Mouse (Mus musculus): ENCODE results near the gene Trpm4. TPM values are rescaled to one million over a fixed set of nuclear protein-coding genes. Genes with fewer than 3 reads are reported as not detected.

The Trpm4 gene
- 9.6 and 11.0 TPM in 2 replicates for polyA plus RNA-seq (2016; fragmentation: Nextera tagmentation; extraction: Ambion mirVana)

DNA sequence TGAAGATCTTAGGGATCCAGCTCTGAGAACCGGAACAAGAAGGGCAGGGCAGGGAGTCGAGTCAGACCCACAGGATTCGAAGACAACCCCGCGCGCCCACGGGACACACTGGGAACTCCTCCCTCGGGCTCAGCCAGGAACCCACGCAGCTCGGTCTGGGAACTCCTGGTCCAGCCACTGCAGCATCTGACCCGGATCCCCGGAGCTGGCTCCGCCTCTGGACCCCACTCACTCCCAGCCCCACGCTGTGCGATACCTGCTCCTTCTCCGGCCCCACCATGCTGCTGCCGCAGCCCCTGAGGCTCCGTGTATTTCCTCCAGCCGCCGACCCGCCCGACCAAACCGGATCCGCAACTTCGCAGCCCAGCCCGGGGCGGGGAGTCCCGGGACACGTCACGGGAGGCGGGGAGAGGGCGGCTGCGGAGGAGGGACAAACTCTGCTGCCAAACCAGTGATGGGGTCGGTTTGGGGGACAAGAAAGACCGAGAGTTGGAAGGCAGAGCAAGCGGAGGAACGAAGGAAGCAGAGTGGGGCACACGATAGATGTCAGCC lies at the start of gene Trpm4:
TSS of gene Trpm4 (minus strand) at position 350 of the 552 bp plus-strand sequence.
- Histone ChIP-seq H3K4me2 (replicated peaks) (peak within 1 kb of the TSS; percentile 87), H3K36me3 (no peaks in the 10 kb centered on the region), H3K9ac (peak within 1 kb of the TSS; percentile 58), H3K9me3 (no peaks in the 10 kb centered on the region), H3K4me3 (peak within 1 kb of the TSS; percentile 54), H3K4me1 (peaks cover 30% of the 10 kb centered on the region), H3K27ac (no peak within 1 kb of the TSS), H3K27me3 (replicated peaks) (peaks cover 9% of the 10 kb centered on the region)
- ATAC-seq (ENCODE audit: low FRiP score, low read depth), result peak; percentile 51
- under 1% methylated on average over 38 of the region's 38 CpGs for WGBS

DNA sequence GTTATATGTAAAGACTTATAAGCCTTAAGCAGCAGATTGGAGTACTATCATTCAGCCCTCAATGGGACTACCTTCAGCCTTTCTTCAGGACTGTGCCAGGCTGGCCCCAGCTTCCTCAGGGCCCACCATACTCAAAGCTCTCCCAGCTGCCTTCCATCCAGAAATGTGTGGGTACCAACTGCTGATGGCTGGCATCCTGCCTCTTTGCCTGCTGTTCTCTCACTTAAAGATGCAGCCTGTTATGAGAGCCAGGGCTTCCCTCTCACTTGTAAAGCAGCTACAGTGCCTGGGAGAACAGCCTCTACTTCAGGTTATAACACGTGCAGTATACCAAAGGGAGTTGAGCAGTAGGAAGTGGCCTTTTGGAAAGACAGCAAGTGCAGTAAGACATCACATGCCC lies 42.5 kb upstream of the Trpm4 start:
- Histone ChIP-seq H3K4me1 (no peaks in the 10 kb centered on the region), H3K27me3 (replicated peaks) (no peaks in the 10 kb centered on the region), H3K36me3 (peaks cover 80% of the 10 kb centered on the region), H3K4me2 (replicated peaks) (no peak overlapping the region), H3K9ac (no peak overlapping the region), H3K9me3 (no peaks in the 10 kb centered on the region), H3K27ac (no peak overlapping the region), H3K4me3 (no peak overlapping the region)
- no peak for ATAC-seq (ENCODE audit: low FRiP score, low read depth)
- 92% methylated on average over 1 of the region's 1 CpGs for WGBS

DNA sequence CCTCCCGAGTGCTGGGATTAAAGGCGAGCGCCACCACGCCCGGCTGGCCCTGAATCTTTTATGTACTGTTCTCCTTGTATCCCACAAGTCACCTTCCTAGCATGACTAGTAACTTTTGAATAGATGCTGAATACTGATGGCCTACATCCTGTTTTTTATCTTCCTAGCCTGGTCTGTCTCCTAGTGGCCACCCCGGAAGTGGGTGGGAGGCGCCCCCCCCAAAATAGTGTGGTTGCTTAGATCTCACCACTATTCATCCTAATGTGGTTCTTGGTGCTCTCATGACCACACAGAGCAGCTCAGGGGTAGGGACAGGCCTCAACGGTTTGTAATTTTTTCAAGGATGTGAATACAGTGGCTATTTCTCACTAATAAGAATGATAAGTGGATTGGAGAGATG lies 41.0 kb upstream of the Trpm4 start:
- Histone ChIP-seq H3K9me3 (no peaks in the 10 kb centered on the region), H3K27me3 (replicated peaks) (peaks cover 9% of the 10 kb centered on the region), H3K4me3 (no peak overlapping the region), H3K36me3 (peaks cover 66% of the 10 kb centered on the region), H3K4me1 (peaks cover 14% of the 10 kb centered on the region), H3K9ac (no peak overlapping the region), H3K27ac (no peak overlapping the region), H3K4me2 (replicated peaks) (no peak overlapping the region)
- 94% methylated on average over 8 of the region's 8 CpGs for WGBS
- no peak for ATAC-seq (ENCODE audit: low FRiP score, low read depth)

DNA sequence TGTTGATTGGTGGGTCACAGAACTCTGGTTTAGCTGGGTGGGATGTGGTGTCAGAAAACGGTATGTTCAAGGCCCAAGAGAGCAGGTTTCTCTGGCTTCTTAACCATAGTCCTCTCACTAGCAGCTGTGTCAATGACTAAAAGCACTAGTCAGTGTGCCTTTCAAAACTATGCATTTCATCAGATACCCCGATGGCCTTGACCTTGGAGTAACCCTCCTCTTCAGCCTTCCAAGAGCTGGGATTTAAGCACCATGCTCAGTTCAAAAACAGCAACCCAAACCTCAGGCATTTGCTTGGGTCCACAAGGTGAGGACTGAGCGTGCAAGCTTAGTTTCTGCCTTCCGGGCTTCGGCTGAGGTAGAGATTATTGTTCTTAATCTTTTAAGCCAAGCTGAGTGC lies 38.8 kb upstream of the Trpm4 start:
- no peak overlapping the region for H3K27ac ChIP-seq
- H3K36me3 ChIP-seq, result peaks cover 45% of the 10 kb centered on the region
- ATAC-seq (ENCODE audit: low FRiP score, low read depth), result no peak
- 86% methylated on average over 5 of the region's 5 CpGs for WGBS
- peaks cover 22% of the 10 kb centered on the region for H3K4me1 ChIP-seq
- H3K9me3 ChIP-seq, result no peaks in the 10 kb centered on the region
- no peak overlapping the region for H3K4me2 ChIP-seq (replicated peaks)
- no peak overlapping the region for H3K9ac ChIP-seq
- H3K27me3 ChIP-seq (replicated peaks), result peaks cover 24% of the 10 kb centered on the region
- H3K4me3 ChIP-seq, result no peak overlapping the region

DNA sequence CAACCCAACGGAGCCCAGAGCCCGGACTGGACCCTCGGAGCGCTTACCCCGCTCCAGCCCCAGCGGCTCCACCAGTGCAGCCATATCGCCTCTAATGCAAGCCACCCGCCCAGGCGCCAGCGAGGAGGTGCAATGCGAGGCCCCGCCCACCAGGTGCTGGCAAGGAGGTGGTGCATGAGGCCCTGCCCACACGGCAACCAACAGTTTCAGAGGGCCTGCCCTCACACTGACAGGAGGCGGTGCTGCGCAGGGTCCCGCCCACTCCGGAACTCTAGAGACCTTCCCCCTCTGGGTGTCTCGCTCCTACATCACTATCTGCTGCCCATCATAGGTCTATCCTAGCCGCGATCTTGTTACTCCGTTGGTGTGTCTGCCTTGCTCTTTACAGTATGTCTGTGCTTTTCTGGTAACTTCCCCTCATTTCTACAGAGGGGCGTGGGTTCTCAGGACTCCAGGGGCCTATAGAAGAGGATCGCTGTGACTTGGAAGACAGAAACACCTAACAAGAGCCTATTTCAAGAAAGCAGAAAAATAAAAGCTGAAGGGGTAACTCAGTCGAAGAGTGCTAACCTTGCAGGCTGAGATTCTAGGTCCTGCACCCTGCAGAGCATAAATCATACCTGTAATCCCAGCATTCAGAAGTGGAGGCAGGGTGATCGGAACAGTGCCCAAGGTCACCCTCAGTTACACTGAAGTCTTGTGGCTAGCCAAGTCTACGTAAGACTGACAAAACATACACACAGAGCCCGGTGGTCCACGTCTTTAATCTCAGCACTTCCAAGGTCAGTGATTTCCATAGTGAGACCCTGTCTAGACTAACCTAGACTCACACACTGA lies 37.1 kb upstream of the Trpm4 start, which contains the start of gene Lin7b:
TSS of gene Lin7b (minus strand) at position 109 of the 837 bp plus-strand sequence.
- Histone ChIP-seq H3K4me2 (replicated peaks) (peak within 1 kb of the TSS; percentile 95), H3K27me3 (replicated peaks) (peaks cover 28% of the 10 kb centered on the region), H3K9me3 (no peaks in the 10 kb centered on the region), H3K4me3 (peak within 1 kb of the TSS; percentile 42), H3K27ac (no peak within 1 kb of the TSS), H3K4me1 (peaks cover 28% of the 10 kb centered on the region), H3K36me3 (peaks cover 28% of the 10 kb centered on the region), H3K9ac (peak within 1 kb of the TSS; percentile 52)
- peak; percentile 29 for ATAC-seq (ENCODE audit: low FRiP score, low read depth)
- WGBS, result 13% methylated on average over 28 of the region's 28 CpGs

DNA sequence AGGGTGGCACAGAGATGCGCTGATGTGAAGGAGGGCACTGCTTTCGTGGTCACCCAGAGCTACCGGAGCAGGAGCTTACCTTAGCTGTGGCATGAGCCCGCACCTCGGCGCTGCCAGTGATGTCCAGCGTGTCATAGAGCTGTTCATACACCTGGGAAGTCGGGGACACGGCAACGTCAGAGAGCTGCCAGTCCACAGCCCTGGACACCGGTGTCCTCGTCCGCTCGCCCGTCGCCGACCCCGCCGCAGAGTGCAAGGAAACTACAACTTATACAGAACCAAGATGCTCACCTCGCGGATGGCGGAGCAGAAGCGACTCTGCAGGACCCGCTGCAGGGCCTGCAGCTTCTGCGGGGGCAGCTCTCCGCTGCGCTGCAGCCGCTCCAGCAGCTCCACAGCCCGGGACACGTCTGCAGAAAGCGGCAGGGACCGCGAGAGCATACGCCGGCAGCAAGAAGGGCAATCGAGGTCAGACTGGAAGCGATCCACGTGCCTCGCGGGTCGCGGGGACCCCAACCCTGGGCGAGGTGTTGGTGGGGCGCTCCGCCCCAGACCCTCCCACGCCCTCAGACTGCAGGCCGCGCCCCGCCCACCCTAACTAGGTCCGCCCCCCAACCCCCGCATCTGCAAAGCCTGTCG lies 36.4 kb upstream of the Trpm4 start:
- ATAC-seq (ENCODE audit: low FRiP score, low read depth), result no peak
- WGBS, result 10% methylated on average over 52 of the region's 52 CpGs
- Histone ChIP-seq H3K4me1 (peaks cover 33% of the 10 kb centered on the region), H3K4me3 (peak overlapping the region; percentile 42), H3K4me2 (replicated peaks) (peak overlapping the region; percentile 95), H3K27me3 (replicated peaks) (peaks cover 30% of the 10 kb centered on the region), H3K9ac (peak overlapping the region; percentile 52), H3K9me3 (no peaks in the 10 kb centered on the region), H3K27ac (no peak overlapping the region), H3K36me3 (peaks cover 22% of the 10 kb centered on the region)

DNA sequence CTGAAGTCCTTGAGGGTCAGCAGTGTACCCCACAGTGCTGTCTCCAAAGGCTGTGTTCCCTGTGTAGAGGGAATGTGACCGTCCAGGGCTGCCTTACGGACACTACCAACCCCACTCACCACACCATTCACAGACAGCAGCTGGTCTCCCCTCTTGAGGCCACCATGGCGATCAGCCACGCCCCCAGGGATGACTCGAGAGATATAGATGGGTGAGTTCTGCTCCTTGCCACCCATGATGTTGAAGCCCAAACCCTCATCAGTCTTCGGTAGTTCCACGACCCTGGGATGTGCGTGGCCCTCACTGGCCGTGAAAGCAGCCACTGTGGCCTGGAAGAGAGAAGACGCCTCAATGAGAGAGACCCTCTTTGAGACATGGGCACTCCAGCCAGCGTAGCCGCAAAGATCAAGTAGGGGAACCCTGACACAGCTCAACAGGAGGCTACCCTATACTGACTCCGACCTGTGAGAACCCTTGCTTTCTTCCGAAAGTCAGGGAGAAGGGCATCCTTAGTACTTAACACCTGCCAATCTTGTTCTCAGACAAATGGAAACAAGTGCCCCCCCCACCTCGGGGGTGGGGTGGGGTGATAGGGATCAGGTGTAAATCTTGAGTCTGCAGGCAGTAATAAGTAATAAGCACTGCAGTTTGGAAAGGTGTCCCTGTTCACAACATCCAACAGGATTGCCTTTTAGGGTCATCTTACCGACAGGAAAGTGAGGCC lies 35.6 kb upstream of the Trpm4 start:
- peaks cover 31% of the 10 kb centered on the region for H3K27me3 ChIP-seq (replicated peaks)

DNA sequence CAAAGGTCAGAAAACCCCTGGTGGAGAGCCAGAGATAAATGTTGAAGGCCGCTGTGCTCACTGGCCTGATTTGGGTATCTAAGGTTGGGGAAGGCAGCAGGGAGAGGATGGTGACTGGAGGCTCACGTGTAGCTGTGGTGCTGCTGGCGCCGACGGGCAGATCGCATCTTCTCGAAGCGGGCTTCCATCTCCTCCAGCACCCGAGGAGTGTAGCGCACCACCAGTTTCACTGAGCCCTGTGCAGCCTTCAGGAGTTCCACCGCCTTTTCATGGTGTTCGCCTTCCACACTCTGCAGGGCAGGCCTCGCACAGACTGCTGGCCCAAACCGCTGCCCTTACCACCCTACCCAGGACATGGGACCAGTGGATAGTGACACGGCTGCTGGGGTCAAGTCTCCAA lies 34.6 kb upstream of the Trpm4 start:
- Histone ChIP-seq H3K4me3 (peak overlapping the region; percentile 76), H3K4me2 (replicated peaks) (peak overlapping the region; percentile 83), H3K9ac (peak overlapping the region; percentile 71), H3K27ac (no peak overlapping the region), H3K36me3 (peaks cover 9% of the 10 kb centered on the region), H3K9me3 (no peaks in the 10 kb centered on the region), H3K27me3 (replicated peaks) (peaks cover 40% of the 10 kb centered on the region), H3K4me1 (peaks cover 33% of the 10 kb centered on the region)
- no peak for ATAC-seq (ENCODE audit: low FRiP score, low read depth)
- WGBS, result 80% methylated on average over 15 of the region's 15 CpGs

More for the DNA sequence above, 35.6 kb upstream of the Trpm4 start:
- H3K4me2 ChIP-seq (replicated peaks), result peak overlapping the region; percentile 95; the same call in 1 of the 2 replicates
- no peak for ATAC-seq (ENCODE audit: low FRiP score, low read depth)
- peaks cover 33% of the 10 kb centered on the region for H3K4me1 ChIP-seq
- no peaks in the 10 kb centered on the region for H3K9me3 ChIP-seq
- H3K36me3 ChIP-seq, result peaks cover 18% of the 10 kb centered on the region
- no peak overlapping the region for H3K4me3 ChIP-seq
- no peak overlapping the region for H3K9ac ChIP-seq
- WGBS, result 74% methylated on average over 16 of the region's 16 CpGs
- no peak overlapping the region for H3K27ac ChIP-seq

DNA sequence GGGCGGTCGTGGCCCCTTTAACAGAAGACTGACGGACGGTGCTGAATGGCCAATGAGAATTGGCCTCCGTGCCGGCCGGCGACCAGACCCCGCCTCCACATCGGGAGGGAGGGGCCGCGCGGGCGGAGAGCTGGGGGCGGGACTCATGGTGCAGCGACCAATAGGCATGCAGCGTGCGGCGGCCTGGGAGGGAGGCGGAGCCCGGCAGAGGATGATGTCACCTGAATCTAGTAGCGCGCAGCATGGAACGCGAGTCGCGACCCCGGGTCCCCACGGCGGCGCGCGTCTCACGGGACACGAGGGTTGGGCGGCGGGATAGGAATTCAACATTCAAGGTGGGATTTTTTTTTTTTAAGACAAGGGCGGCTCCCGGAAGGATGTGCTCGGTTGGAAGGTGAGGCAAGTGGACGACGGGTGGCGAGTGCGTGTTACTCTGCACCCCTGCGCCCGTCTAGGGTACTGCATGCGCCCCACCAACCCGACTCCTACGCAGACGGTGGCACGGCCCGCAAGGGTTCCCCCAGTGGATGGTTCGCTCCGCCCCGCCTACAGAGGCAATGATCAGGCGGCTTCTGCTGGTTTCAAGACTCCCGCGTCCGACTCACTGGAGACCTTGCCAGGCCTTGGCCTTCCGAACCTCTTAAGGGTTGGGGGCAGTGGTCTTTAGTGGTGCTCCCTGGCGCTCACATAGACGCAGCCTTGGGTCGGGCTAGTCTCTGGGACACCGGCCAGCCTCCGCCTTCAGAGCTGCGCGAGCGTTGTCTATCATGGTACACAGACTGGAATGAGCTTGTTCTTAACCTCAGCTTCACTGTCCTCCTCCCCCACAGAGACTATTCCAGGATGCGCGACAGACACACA lies 33.7 kb upstream of the Trpm4 start:
- ATAC-seq (ENCODE audit: low FRiP score, low read depth), result peak; percentile 88
- Histone ChIP-seq H3K4me2 (replicated peaks) (peak overlapping the region; percentile 83), H3K9me3 (no peaks in the 10 kb centered on the region), H3K4me1 (peaks cover 38% of the 10 kb centered on the region), H3K27me3 (replicated peaks) (peaks cover 47% of the 10 kb centered on the region), H3K4me3 (peak overlapping the region; percentile 76), H3K27ac (peak overlapping the region; percentile 62), H3K9ac (peak overlapping the region; percentile 84), H3K36me3 (peaks cover under 1% of the 10 kb centered on the region; the same call in 1 of the 2 replicates)
- under 1% methylated on average over 70 of the region's 70 CpGs for WGBS

DNA sequence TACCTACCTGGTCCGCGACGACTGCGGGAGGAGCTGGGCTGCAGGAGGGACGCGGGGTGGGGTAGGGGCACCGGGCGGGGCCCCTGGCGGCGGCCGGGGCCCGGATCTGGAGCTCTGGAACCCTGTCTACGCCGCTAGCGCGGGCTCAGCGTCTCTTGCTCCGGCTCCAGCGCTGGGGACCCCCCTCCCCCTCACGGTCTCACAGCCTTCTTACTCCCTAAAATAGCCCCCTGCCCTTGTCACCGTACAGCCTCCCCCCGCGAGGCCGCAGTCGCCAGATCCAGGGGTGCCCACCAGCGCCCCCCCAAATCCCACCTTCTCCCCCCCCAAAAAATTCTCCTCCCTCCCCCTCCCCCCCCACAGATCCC lies 33.1 kb upstream of the Trpm4 start, which contains the start of gene Ppfia3:
TSS of gene Ppfia3 (minus strand) at position 368 of the 368 bp plus-strand sequence.
- ATAC-seq (ENCODE audit: low FRiP score, low read depth), result peak; percentile 19
- peak within 1 kb of the TSS; percentile 84 for H3K9ac ChIP-seq
- H3K9me3 ChIP-seq, result no peaks in the 10 kb centered on the region
- peak within 1 kb of the TSS; percentile 83 for H3K4me2 ChIP-seq (replicated peaks)
- peak within 1 kb of the TSS; percentile 76 for H3K4me3 ChIP-seq
- no peaks in the 10 kb centered on the region for H3K36me3 ChIP-seq
- peaks cover 48% of the 10 kb centered on the region for H3K27me3 ChIP-seq (replicated peaks)
- WGBS, result under 1% methylated on average over 25 of the region's 26 CpGs
- peaks cover 44% of the 10 kb centered on the region for H3K4me1 ChIP-seq
- H3K27ac ChIP-seq, result peak within 1 kb of the TSS; percentile 62

Measured in neural tube, embryonic 12.5 days (tissue).